Mouse (Mus musculus) cerebellum, adult 11 months (tissue): ENCODE data around the gene Rhbdd3.
"Not testable (repeated sequence)": the region's sequence is repeated elsewhere in the genome, so short reads cannot be mapped to it uniquely, and the experiment has no call there.

Experiments
- DNase-seq: peaks from one replicate; pipeline ENCODE4 v3.0.0; 2022

Rhbdd3 gene

DNA sequence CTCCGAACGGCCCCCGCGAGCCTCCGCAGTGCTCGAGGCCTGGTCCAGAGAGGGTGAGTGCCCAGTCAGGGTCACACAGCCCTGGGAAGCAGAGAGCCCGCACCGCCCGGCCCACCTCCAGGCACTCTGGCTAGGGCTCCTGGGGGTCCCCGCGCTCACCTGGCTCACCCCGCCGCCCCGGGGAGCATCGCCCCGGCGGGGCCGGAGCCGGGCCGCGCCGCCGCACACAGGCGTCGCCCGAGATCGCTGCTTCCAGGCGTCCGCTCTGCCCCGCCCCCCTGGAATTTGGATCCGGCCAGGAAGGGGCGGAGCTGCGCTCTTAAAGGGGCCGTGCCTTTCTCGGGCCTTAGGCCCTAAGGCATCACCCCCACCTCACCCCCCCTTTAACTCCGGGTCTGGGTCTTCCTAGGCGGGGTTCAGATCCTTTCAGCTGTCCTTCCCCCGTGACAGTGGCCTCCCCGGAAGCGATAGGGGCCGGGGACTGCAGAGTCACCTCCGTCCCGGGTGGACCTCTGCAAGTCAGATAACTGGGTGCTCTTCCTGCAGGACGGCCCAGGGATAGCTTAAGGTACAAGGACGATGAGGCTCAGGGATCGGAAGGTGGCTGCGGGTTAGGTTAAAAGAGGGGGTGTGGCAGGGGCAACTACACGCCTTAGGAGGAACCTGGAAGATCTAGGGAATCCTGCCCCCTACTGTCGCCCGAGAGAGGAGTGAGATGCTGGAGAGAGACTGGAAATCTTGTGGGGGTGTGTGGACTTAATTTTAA lies 33.5 kb upstream of the Rhbdd3 start, which contains the start of gene Gas2l1:
Gene Gas2l1 (minus strand): TSS at position 272 of the 766 bp plus-strand sequence.
- peak; percentile 82 for DNase-seq

GRCm38 (mm10) chr11:5067063-5067462 lies 31.7 kb upstream of the Rhbdd3 start:
- DNase-seq = no peak

- DNase-seq = no peak
Measured at GRCm38 (mm10) chr11:5068126-5068971, 30.4 kb upstream of the Rhbdd3 start.

- DNase-seq = no peak
Measured at GRCm38 (mm10) chr11:5074882-5075281, 23.8 kb upstream of the Rhbdd3 start.

DNA sequence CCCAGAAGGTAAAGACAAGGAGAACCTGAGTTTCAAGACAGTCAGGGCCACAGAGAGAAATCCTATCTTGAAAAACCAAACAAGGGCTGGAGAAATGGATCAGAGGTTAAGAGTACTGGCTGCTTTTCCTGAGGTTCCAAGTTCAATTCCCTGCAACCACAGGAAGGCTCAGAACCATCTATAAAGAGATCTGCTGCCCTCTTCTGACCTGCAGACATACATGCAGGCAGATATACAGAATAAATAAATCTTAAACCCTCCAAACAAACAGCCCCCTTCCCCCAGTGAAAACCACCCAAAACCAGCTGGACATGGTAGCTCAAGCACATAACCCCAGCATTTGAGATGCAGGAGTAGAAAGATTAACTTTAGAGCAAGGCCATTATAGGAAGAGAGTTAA lies 23.0 kb upstream of the Rhbdd3 start:
- no peak for DNase-seq

GRCm38 (mm10) chr11:5076843-5077242 lies 21.9 kb upstream of the Rhbdd3 start:
- not testable (repeated sequence) for DNase-seq

DNA sequence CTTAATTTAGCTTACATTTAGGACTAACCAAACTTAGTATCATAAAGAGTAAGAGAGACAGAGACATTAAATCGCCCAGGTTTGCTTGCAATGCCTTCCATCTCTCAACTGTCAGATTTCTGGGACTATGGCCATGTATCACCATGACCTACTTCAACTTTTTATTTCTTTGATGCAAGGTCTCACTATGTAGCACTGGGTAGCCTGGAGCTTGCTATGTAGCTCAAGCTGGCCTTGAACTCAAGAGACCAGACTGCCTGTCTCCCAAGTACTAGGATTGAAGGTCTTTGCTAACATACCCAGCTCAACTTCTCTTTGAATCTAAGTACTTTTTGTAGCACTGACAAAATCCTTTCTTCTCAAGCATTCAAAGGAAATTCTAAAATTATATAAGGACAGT lies 9.6 kb upstream of the Rhbdd3 start:
- no peak for DNase-seq

DNA sequence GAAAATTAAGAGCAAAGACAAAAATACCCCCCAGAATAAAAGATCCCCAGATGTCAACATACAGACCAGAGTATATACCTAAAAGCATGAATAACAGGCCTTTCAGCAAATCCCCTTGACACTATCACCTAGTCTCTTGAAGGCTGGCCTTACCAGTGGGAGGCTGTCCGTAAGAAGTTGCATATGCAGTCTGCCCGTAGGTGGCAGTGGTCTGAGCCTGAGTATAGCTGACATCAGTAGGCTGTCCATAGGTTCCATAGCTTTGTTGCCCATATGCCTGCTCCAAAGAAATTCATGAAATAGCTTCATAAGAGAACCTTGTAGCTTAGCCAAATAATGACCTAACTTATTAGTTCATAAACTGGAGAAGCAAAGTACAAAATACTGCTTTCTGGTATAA lies 7.0 kb upstream of the Rhbdd3 start:
- DNase-seq = no peak

GRCm38 (mm10) chr11:5095877-5096276 lies 2.8 kb upstream of the Rhbdd3 start:
- DNase-seq = no peak

GRCm38 (mm10) chr11:5096480-5097020 lies 2.2 kb upstream of the Rhbdd3 start:
- no peak for DNase-seq

GRCm38 (mm10) chr11:5098035-5098735 lies 541 bp upstream of the Rhbdd3 start:
- peak; percentile 40 for DNase-seq

DNA sequence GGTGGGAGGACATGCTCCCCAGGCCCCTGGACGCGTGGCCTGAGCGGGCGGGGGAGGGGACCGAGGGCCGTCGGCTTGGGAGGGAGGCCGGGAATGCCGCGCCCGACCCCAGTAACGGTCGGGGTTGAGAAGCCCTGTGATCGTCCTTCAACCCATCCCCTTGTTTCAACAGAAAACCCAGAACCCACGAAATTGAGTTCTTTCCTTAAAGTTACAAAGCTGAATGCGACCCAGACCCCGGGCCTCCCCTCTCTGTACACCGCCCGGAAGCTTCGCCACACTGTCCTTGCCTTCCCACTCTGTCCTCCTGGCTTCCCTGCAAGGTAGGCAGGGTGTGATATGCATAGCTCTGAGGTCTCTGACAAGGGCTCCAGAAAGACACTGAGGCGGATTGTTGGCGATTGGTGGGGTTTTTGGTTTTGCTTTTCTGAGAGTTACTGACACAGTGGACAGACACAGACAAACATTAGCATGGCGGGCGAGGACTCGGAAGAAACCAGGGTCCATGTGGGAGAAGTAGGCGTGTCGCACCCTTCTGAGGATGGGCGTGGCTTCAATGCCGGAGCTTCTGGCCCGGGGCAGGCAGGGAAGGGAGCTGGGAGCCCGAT lies 954 bp downstream of the Rhbdd3 start:
- peak; percentile 64 for DNase-seq

GRCm38 (mm10) chr11:5100283-5100682 lies 1.6 kb downstream of the Rhbdd3 start:
- no peak for DNase-seq

- no peak for DNase-seq
Measured at GRCm38 (mm10) chr11:5100801-5101200, 2.1 kb downstream of the Rhbdd3 start.

- DNase-seq = no peak
Measured at GRCm38 (mm10) chr11:5101641-5102040, 2.9 kb downstream of the Rhbdd3 start.

DNA sequence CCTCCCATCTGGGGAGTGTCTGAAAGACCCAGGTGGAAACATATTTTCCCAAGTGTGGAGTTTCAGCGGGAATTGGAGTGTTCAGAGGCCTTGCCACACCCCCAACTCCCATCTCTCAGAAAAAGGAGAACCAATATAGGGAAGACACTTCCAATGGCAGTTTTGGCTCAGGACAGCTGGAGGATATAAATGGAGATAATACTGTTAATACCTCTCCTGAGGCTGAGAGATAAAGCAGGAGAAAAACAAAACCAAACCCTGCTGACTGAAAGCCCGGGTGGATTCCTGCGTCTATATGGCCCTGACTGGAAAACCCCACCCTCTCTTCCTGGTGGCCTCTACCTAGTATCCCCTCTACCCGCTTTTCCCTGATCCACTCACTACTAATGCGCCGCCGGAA lies 3.7 kb downstream of the Rhbdd3 start:
- DNase-seq = no peak

DNA sequence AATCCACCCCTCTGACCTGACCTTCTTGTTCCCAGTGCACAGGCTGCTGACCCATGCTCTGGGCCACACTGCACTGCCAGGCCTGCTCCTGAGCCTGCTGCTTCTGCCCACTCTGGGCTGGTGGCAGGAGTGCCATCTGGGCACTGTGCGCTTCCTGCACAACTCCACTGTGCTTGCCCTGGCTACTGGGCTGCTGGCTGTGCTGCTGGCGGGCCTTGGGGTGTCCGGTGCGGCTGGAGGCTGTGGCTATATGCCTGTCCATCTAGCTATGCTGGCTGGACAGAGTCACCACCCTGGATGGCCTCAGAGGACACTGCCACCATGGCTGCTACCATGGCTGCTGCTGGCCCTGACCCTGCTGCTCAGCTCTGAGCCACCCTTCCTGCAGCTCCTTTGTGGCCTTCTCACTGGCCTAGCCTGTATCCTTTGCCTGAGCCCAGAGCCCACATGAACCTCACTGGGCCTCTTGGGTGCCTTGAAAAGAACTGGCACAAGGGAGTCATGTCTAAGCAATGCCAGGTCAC lies 5.3 kb downstream of the Rhbdd3 start:
- no peak for DNase-seq

- no peak for DNase-seq
Measured at GRCm38 (mm10) chr11:5109441-5109840, 10.7 kb downstream of the Rhbdd3 start.

GRCm38 (mm10) chr11:5113645-5114044 lies 14.9 kb downstream of the Rhbdd3 start:
- DNase-seq = no peak

DNA sequence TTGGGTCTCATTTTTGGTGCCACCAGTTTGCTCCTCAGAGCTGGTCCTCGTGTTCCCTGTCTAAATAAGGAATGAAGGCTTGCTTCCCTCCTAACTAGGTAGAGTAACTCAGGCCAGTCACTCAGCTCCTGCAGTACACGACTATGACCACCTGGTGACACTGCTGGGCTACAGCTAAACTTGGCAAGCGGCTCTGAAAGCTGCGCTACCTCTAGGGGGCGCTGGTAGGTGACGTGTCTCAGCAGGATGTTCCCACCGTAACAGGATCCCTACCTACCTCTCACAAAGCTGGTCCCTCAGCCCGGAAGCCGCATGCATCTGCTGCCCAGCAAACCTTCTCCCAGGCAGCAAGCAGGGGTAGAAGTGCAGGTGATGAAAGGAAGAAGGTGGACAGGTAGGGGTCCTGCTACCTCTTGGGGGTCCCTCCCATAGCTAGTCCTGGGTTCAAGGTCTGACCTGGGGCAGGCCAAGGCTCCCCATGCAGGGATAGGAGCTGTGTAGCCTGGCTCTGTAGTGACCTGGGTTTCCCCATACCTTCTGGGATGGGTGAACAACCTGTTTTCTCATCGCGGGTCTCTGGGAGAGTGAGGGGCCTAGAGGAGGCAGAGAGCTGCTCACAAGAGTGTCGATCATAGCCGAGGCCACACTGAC lies 16.3 kb downstream of the Rhbdd3 start:
- peak; percentile 74 for DNase-seq

- DNase-seq = no peak
Measured at GRCm38 (mm10) chr11:5125713-5126112, 27.0 kb downstream of the Rhbdd3 start.

DNA sequence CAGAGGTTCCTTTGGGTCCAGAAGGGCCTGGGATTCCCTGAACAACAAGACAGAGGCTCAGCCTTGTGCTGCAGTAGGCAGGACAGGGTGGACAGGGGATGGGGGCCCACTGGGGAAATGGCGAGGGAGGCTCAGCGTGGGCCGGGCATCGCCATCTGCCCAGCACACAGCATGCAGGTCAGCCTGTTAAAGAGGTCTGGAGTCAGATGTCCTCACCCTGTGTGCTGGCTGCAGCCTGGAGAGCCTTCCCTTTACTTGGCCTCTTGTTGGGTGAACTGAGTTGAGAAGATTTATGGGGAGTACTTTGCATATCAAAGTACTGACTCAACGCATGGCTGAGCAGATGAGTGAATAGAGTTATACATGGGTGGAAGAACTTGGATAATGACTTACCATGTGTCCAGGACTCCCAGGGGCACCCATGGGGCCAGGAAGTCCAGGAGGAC lies 30.3 kb downstream of the Rhbdd3 start:
- no peak for DNase-seq
